In the genomic region with DNA sequence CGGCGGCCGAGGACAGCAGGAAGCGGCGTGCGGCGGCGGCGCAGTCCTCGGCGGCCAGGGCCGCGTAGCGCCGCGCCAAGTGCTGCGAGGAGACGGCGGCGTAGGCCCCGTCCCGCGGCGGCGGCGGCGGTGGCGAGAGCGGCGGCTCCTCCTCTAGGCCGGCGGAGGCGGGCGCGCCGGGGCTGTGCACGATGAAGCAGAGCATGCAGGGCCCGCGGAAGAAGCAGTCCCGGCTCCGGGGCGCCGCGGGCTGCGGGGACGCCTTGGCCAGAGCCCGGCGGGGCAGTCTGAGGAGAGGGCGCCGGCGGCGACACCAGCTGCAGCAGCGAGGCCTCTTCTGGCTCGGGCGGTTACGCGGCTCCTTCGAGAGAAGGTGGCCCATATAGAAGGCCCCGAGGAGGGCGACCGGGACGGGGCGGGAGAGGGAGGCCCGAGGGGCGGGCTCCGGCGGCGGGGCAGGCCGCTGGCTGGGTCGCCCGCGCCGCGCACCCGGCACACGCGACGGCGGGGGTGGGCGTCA, we compare ENCODE assay signal across 8 mouse cellular contexts. TPM values are rescaled to one million over a fixed set of nuclear protein-coding genes. Genes with fewer than 3 reads are reported as not detected.
DNase-seq lines count a peak whose midpoint lies in the region; ATAC-seq and TF ChIP-seq lines count a peak whose summit lies in the region.

TSS of gene Fbxl17 (minus strand) at position 382 of the 520 bp plus-strand sequence.

- peak; percentile 50 for DNase-seq in 3T3-L1 (ENCODE audit: low read depth, low spot score)
- DNase-seq in adrenal gland, postnatal 10 days, result peak; percentile 78
- DNase-seq in embryonic facial prominence, embryonic 11.5 days (ENCODE audit: low spot score), result peak; percentile 67
- no peak for DNase-seq in heart, adult 8-10 months (ENCODE audit: low spot score)
- DNase-seq in kidney, adult 8-10 months, result peak; percentile 52 to 61
- DNase-seq in spleen, adult 2 months (ENCODE audit: low read depth in 1 of 2, low spot score in 2 of 2), result peak in 1 of 2 experiments; percentile 58

- peak within 1 kb of the TSS; percentile 74 for H3K4me2 ChIP-seq in embryonic facial prominence, embryonic 11.5 days (ENCODE audit: low read depth, low read length)
- H3K4me2 ChIP-seq in limb, embryonic 15.5 days, result peak within 1 kb of the TSS; percentile 64
- peak within 1 kb of the TSS; percentile 71 for H3K4me2 ChIP-seq in midbrain, embryonic 16.5 days (ENCODE audit: low read length)

- H3K27ac ChIP-seq in embryonic facial prominence, embryonic 11.5 days (replicated peaks; ENCODE audit: low read depth, low read length), result peak within 1 kb of the TSS; percentile 97
- peak within 1 kb of the TSS; percentile 98 for H3K27ac ChIP-seq in limb, embryonic 15.5 days
- peak within 1 kb of the TSS; percentile 97 for H3K27ac ChIP-seq in midbrain, embryonic 16.5 days (ENCODE audit: low read length)
- peak within 1 kb of the TSS; percentile 91 for H3K27ac ChIP-seq in spleen, adult 2 months (ENCODE audit: insufficient read depth, low read length)

- H3K36me3 ChIP-seq in embryonic facial prominence, embryonic 11.5 days (replicated peaks; ENCODE audit: control insufficient read depth, insufficient read depth, low read depth, low read length), result no peaks in the 10 kb centered on the region
- no peaks in the 10 kb centered on the region for H3K36me3 ChIP-seq in limb, embryonic 15.5 days
- H3K36me3 ChIP-seq in midbrain, embryonic 16.5 days (ENCODE audit: control insufficient read depth, insufficient read depth, low read length), result no peaks in the 10 kb centered on the region
- H3K36me3 ChIP-seq in spleen, adult 2 months (ENCODE audit: control insufficient read depth, insufficient read depth, low read length), result no peaks in the 10 kb centered on the region

- ATAC-seq in embryonic facial prominence, embryonic 11.5 days (replicated peaks; ENCODE audit: insufficient number of reproducible peaks, low FRiP score, low TSS enrichment, low read depth), result peak; percentile 72
- ATAC-seq in limb, embryonic 15.5 days (ENCODE audit: insufficient number of reproducible peaks, low FRiP score, low TSS enrichment, low read depth), result peak; percentile 41
- ATAC-seq in midbrain, embryonic 16.5 days, result peak; percentile 66

- no peaks in the 10 kb centered on the region for H3K4me1 ChIP-seq in embryonic facial prominence, embryonic 11.5 days (ENCODE audit: control insufficient read depth, insufficient read depth, low read length)
- H3K4me1 ChIP-seq in limb, embryonic 15.5 days, result peaks cover 28% of the 10 kb centered on the region
- peaks cover 35% of the 10 kb centered on the region for H3K4me1 ChIP-seq in midbrain, embryonic 16.5 days (ENCODE audit: control insufficient read depth, insufficient read depth, low read length)
- no peaks in the 10 kb centered on the region; the same call in 1 of the 2 replicates for H3K4me1 ChIP-seq in spleen, adult 2 months (ENCODE audit: control insufficient read depth, insufficient read depth, insufficient read length)

- H3K4me3 ChIP-seq in embryonic facial prominence, embryonic 11.5 days (ENCODE audit: low read depth, low read length), result peak within 1 kb of the TSS; percentile 76
- H3K4me3 ChIP-seq in limb, embryonic 15.5 days, result peak within 1 kb of the TSS; percentile 92
- peak within 1 kb of the TSS; percentile 96 for H3K4me3 ChIP-seq in midbrain, embryonic 16.5 days (ENCODE audit: low read depth, low read length)
- H3K4me3 ChIP-seq in spleen, adult 2 months (ENCODE audit: extremely low read depth, insufficient read depth, insufficient read length), result peak within 1 kb of the TSS; percentile 88

- WGBS in embryonic facial prominence, embryonic 11.5 days, result under 1% methylated on average over 67 of the region's 80 CpGs
- under 1% methylated on average over 65 of the region's 80 CpGs for WGBS in limb, embryonic 15.5 days
- WGBS in midbrain, embryonic 16.5 days, result under 1% methylated on average over 75 of the region's 80 CpGs
- 1% methylated on average over 79 of the region's 80 CpGs for WGBS in spleen, adult 2 months

- no peak for TF ChIP-seq CTCF in spleen, adult 2 months (IDR thresholded peaks at IDR 0.05; ENCODE audit: extremely low read depth, insufficient read depth, insufficient read length, insufficient replicate concordance)

- TF ChIP-seq POLR2A in spleen, adult 2 months (IDR thresholded peaks at IDR 0.05; ENCODE audit: low read depth, low read length), result no peak

- no peaks in the 10 kb centered on the region for H3K9me3 ChIP-seq in embryonic facial prominence, embryonic 11.5 days (replicated peaks; ENCODE audit: control insufficient read depth, low read length)
- no peaks in the 10 kb centered on the region for H3K9me3 ChIP-seq in limb, embryonic 15.5 days
- no peaks in the 10 kb centered on the region for H3K9me3 ChIP-seq in midbrain, embryonic 16.5 days (replicated peaks; ENCODE audit: control insufficient read depth, low read length, poor library complexity, severe bottlenecking)

- H3K27me3 ChIP-seq in embryonic facial prominence, embryonic 11.5 days (ENCODE audit: control insufficient read depth, insufficient read depth, low read length), result no peaks in the 10 kb centered on the region
- H3K27me3 ChIP-seq in limb, embryonic 15.5 days, result no peaks in the 10 kb centered on the region
- no peaks in the 10 kb centered on the region for H3K27me3 ChIP-seq in midbrain, embryonic 16.5 days (ENCODE audit: control insufficient read depth, insufficient read depth, low read depth, low read length)
- H3K27me3 ChIP-seq in spleen, adult 2 months (ENCODE audit: control insufficient read depth, insufficient read depth, low read length), result no peaks in the 10 kb centered on the region

- H3K9ac ChIP-seq in embryonic facial prominence, embryonic 11.5 days (replicated peaks; ENCODE audit: low read length), result peak within 1 kb of the TSS; percentile 99
- H3K9ac ChIP-seq in limb, embryonic 15.5 days, result peak within 1 kb of the TSS; percentile 99
- peak within 1 kb of the TSS; percentile 99 for H3K9ac ChIP-seq in midbrain, embryonic 16.5 days (ENCODE audit: low read depth, low read length)

RNA-seq across cellular contexts. Expression of gene Fbxl17, which starts in this region (rescaled TPM):
- 10 to 100 TPM; 25.0 to 32.7 TPM for total RNA-seq in adrenal gland, postnatal 10 days (2021)
- polyA plus RNA-seq in embryonic facial prominence, embryonic 11.5 days (2014; fragmentation: Nextera tagmentation; extraction: Ambion mirVana), result 6.4 and 7.7 TPM in 2 replicates
- 10 to 100 TPM; 25.4 to 29.0 (median 28.2) TPM for total RNA-seq in heart, adult 8-10 months (2022)
- 6.4 and 7.8 TPM in 2 replicates for polyA plus RNA-seq in limb, embryonic 15.5 days (2015; fragmentation: Nextera tagmentation; extraction: Ambion mirVana)
- polyA plus RNA-seq in midbrain, embryonic 16.5 days (2015; fragmentation: Nextera tagmentation; extraction: Ambion mirVana), result 22.1 and 22.7 TPM in 2 replicates
- 4.7 and 6.4 TPM in 2 replicates for polyA plus RNA-seq in spleen, adult 2 months (2012; rRNA removed)
